Mouse (Mus musculus): ENCODE data around the gene Jam3.

Jam3 gene

DNA sequence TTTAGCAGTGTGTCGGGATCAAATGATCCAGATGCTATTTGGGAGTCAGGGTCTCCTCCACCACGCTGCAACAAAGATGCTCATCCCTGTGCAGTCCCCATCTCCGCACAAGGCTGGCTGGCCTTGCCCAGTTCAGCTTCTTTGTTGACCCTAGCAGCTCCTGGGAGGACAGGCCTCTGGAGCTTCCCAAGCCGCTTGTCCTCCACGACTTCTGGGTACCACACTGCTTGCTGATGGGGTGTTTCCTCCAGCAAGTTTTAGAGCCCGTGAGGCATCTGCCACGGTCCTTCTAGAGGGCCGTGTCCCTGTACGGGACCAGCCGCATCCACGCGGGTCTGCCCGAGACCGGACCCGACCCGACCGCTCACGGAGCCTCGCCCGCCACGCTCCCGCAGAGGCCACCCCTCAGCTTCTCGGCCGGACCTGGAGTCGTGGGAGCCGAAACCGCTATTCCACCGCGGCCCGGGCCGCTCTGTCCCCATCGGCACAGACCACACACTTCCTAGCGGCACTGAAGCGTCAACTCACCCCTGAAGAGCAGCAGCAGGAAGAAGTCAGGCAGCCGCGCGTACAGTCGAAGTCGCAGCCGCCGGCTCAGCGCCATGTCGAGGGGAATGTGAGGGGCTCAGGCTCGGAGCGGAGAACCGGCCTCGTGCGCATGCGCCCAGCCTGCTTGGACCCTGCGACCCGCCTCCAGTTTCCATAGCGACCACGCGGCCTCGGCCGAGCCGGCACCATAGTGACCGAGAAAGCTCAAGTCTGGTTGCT lies at the start of gene Jam3:
Gene Jam3, minus strand, starts transcription at position 659 of the 768 bp plus-strand sequence.
- in situ Hi-C loops (cut with MboI; ENCODE audit: low pct_unique_long_range_greater_than_20kb in 1 of 2, low sequenced_read_pairs in 2 of 2, unreplicated experiment in 1 of 2), result no loop called here

GRCm38 (mm10) chr9:27204201-27204600 lies 49.0 kb upstream of the Jam3 start:
- in situ Hi-C loops (cut with MboI; ENCODE audit: low pct_unique_long_range_greater_than_20kb in 1 of 2, low sequenced_read_pairs in 2 of 2, unreplicated experiment in 1 of 2), result no loop called here

GRCm38 (mm10) chr9:27203134-27203533 lies 47.9 kb upstream of the Jam3 start:
- in situ Hi-C loops (cut with MboI; ENCODE audit: low pct_unique_long_range_greater_than_20kb in 1 of 2, low sequenced_read_pairs in 2 of 2, unreplicated experiment in 1 of 2), result no loop called here

- in situ Hi-C loops (cut with MboI; ENCODE audit: low pct_unique_long_range_greater_than_20kb in 1 of 2, low sequenced_read_pairs in 2 of 2, unreplicated experiment in 1 of 2), result no loop called here
These were observed 46.4 kb upstream of the Jam3 start for GRCm38 (mm10) chr9:27201472-27202219.

DNA sequence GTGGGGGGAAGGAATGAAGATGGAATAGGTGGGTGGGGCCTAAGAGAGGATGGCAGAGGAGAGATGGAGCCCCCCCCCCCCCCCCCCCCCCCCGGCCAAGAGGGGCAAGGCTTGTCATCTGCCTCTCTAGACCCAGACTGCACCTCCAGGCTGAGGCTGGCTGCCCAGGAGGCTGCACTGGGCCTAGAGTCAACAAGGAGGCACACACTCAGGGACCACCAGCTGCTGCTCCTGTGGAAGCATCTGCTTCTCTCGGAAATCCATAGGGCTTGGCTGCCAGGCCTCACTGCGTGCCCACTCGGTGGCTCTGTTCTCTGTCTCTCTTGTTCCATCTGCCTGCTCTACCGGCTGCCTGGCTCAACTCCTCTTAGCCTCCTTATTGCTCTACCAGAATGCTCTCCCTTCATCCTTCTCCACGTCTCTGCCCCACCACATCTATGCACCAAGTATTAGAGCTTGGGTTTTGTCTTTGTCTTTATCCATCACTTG lies 38.4 kb upstream of the Jam3 start:
- in situ Hi-C loops (cut with MboI; ENCODE audit: low pct_unique_long_range_greater_than_20kb in 1 of 2, low sequenced_read_pairs in 2 of 2, unreplicated experiment in 1 of 2), result no loop called here

- in situ Hi-C loops (cut with MboI; ENCODE audit: low pct_unique_long_range_greater_than_20kb in 1 of 2, low sequenced_read_pairs in 2 of 2, unreplicated experiment in 1 of 2), result no loop called here
These were observed 37.8 kb upstream of the Jam3 start for GRCm38 (mm10) chr9:27192761-27193591.

- in situ Hi-C loops (cut with MboI; ENCODE audit: low pct_unique_long_range_greater_than_20kb in 1 of 2, low sequenced_read_pairs in 2 of 2, unreplicated experiment in 1 of 2), result no loop called here
These were observed 37.0 kb upstream of the Jam3 start for GRCm38 (mm10) chr9:27192001-27192760.

- in situ Hi-C loops (cut with MboI; ENCODE audit: low pct_unique_long_range_greater_than_20kb in 1 of 2, low sequenced_read_pairs in 2 of 2, unreplicated experiment in 1 of 2), result no loop called here
These were observed 36.3 kb upstream of the Jam3 start for GRCm38 (mm10) chr9:27191501-27191981.

DNA sequence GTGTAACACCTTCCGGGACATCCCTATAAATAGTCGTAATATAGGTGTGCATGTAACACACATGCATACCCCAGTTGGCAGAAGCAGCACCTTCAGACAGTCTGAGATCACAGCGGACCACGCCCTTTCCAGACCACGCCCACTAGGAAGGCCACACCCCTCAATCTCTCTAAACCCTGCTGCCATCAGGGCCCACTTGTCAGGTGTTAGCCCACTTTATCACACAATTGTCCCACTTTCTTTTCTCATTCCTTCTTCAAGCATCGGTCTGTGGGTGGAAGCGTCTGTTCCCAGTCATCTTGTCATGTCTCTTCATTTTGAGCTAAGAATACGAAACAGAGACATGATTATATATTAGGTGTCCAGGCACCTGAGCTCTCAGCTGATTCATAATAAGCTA lies 35.2 kb upstream of the Jam3 start:
- in situ Hi-C loops (cut with MboI; ENCODE audit: low pct_unique_long_range_greater_than_20kb in 1 of 2, low sequenced_read_pairs in 2 of 2, unreplicated experiment in 1 of 2), result no loop called here

DNA sequence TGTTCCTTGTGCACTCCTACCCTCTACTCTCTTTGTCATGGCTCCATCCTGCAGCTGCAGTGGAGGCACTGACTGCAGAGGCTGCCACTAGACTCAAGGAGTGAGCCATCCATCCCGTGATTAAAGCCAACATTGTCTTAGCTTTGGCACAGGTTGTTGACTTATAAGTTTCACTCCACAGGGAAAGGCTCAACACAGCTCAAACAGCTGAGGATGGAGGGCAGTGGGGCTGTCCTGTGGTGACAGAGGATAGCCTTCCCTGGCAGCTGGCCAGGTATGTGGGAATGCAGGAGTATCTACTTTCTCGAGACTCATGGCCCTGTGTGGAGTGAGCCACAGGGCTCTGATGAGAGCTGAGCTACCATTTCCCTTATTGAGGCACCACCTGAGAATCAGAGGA lies 34.1 kb upstream of the Jam3 start:
- in situ Hi-C loops (cut with MboI; ENCODE audit: low pct_unique_long_range_greater_than_20kb in 1 of 2, low sequenced_read_pairs in 2 of 2, unreplicated experiment in 1 of 2), result no loop called here

- in situ Hi-C loops (cut with MboI; ENCODE audit: low pct_unique_long_range_greater_than_20kb in 1 of 2, low sequenced_read_pairs in 2 of 2, unreplicated experiment in 1 of 2), result no loop called here
These were observed 33.5 kb upstream of the Jam3 start for GRCm38 (mm10) chr9:27188677-27189241.

- in situ Hi-C loops (cut with MboI; ENCODE audit: low pct_unique_long_range_greater_than_20kb in 1 of 2, low sequenced_read_pairs in 2 of 2, unreplicated experiment in 1 of 2), result no loop called here
These were observed 30.6 kb upstream of the Jam3 start for GRCm38 (mm10) chr9:27185820-27186219.

DNA sequence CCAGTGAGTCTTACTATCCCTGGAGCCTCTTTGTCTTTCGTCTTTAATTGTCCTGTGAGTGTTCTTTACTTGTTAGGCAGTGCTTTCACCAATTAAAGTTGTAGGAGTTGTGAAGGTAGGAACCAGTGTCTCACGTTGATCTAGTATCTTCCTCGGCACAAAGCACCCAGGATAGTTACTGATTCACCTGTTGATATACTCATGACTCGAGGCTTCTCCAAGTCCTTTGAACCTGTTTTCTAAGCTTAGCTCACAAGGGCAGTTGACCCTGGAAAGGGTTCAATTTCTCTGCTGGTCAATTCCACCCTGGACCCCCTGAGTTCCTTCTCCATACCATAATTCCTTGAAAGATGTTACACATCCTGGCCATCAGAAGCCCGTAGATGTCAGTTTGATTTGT lies 26.9 kb upstream of the Jam3 start:
- in situ Hi-C loops (cut with MboI; ENCODE audit: low pct_unique_long_range_greater_than_20kb in 1 of 2, low sequenced_read_pairs in 2 of 2, unreplicated experiment in 1 of 2), result no loop called here

DNA sequence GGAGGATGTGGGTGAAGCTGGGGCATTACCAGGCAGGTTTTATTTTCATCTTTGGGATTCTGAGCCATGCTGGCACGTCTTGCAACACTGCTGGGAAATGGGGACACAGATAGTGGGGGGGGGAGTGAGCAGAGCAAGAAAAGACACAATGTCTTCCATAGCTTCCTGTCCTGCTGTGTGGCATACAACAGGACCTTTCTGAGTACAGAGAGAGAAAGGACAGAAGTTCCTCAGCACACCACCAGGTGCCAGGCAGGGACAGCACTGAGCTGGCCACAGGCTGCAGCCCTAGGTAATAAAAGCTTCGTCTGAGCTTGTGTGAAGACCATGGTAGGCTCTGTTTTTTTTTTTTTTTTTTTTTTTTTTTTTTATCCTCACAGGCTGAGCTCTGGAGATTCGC lies 25.3 kb upstream of the Jam3 start:
- in situ Hi-C loops (cut with MboI; ENCODE audit: low pct_unique_long_range_greater_than_20kb in 1 of 2, low sequenced_read_pairs in 2 of 2, unreplicated experiment in 1 of 2), result no loop called here

DNA sequence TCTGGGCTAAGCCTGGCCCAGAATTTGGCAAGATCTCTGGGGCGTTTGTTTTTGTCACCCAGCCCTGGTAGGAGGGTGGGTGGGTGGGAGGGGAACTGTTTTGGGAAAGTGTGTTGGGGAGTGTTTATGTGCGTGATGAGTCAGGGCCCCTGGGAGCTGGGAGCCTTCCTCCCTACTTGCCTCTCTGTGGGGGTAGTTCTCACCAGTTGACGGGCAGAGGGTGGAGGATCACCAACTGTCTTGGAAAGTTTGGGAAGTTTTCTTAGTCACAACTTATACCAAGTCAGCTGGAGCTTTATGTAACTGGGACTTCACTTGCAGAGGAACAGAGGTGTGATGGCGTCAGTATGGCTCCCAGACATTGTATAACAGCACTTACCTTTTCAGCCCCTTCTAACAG lies 23.7 kb upstream of the Jam3 start:
- in situ Hi-C loops (cut with MboI; ENCODE audit: low pct_unique_long_range_greater_than_20kb in 1 of 2, low sequenced_read_pairs in 2 of 2, unreplicated experiment in 1 of 2), result no loop called here

DNA sequence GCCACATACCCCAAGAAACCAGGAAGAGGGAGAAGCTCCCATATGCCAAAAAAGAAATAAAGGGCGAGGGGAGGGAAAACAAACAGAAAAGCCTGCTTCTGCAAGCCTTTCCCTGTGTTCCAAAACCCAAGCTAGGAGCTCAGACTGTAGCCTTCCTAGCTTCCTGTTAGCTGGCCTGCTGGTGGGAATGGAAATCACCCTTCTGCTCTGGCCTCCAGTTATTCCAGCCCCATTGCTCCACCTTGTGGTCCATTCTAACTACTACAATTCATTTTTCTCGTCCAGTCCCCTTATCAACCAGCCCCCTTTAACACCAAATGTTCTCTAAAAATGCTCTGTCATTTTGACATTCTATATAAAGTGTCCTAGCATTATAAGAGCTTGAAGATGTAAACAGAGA lies 20.9 kb upstream of the Jam3 start:
- in situ Hi-C loops (cut with MboI; ENCODE audit: low pct_unique_long_range_greater_than_20kb in 1 of 2, low sequenced_read_pairs in 2 of 2, unreplicated experiment in 1 of 2), result no loop called here

DNA sequence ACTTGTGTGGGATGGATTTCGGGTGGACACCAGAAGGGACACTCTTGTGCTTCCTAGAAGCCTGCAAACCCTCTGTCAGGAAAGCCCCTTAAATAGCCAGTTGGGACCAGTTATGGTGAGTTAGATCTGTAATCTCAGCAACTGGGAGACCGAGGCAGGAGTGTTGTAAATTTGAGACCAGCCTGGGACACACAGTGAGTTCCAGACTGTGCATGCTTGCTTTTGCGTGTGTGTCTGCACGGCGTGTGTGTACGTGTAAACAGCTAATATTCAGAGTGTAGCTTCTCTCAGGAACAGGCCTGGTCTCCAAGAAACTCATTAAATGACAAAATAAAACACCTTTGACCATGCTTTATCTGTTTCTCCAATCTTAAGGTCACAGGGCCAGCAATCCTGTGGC lies 20.5 kb upstream of the Jam3 start:
- in situ Hi-C loops (cut with MboI; ENCODE audit: low pct_unique_long_range_greater_than_20kb in 1 of 2, low sequenced_read_pairs in 2 of 2, unreplicated experiment in 1 of 2), result no loop called here

GRCm38 (mm10) chr9:27175241-27175640 lies 20.0 kb upstream of the Jam3 start:
- in situ Hi-C loops (cut with MboI; ENCODE audit: low pct_unique_long_range_greater_than_20kb in 1 of 2, low sequenced_read_pairs in 2 of 2, unreplicated experiment in 1 of 2), result no loop called here

Data from mouse embryonic stem cell (cell line).